Mouse (Mus musculus) C2C12 (cell line): ENCODE measurements at regions not wholly inside any gene's neighbourhood (a gene's known extent, or its start where the extent isn't known, plus 50 kb on each side); places are given as distances from the start of the nearest gene placed in this dataset.

ENCODE experiments used
- CEBPB ChIP-seq: IDR thresholded peaks from one replicate; pipeline ENCODE4 v1.6.1; 2011; ENCODE audit warnings: low read depth, mild to moderate bottlenecking, control low read depth, moderate library complexity
- CTCF ChIP-seq: IDR thresholded peaks from one replicate; pipeline ENCODE4 v1.5.1; 2011; ENCODE audit not compliant: control insufficient read depth, insufficient read depth, insufficient read length
- MYOG ChIP-seq: IDR thresholded peaks from one replicate; pipeline ENCODE4 v1.6.1; 2011; ENCODE audit not compliant: control insufficient read depth, insufficient read length; ENCODE audit errors: extremely low read depth
- USF1 ChIP-seq: IDR thresholded peaks from one replicate; pipeline ENCODE4 v1.6.1; 2011; ENCODE audit warnings: low read depth, mild to moderate bottlenecking, control low read depth, moderate library complexity

DNA sequence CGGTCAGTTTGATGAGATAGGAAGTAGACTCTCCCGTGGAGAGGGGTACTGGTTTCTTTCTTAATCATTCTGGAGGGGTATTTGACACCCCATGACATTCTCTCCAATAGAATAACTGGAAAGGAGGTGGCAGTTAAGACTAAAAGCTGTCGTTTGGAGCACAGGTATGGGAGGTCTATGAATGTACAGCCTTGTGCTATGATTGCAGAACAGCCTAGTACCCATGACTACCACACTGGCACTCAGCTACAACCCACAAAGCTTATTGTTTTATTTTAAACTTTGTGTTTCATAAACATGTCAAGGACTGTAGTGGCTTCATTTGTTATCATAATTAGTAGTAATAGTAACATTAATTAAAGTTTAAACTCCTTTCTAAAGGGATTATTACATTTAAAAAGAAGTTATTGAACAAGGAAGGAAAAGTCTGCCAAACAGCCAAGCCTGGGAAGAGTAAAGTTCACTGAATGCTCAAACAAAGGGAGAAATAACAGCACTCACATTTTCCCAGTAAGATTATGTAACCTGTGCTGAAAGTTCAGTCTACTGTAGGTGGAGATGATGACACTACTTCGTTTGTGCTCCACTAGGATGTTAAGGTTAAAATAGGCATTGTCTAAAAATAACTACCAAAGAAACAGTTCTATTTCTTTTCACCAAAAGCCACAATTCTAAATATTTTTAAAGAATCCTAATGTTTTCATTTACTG, 295.2 kb downstream of the Pcsk1 start:
- TF ChIP-seq CTCF (no peak), MYOG (no peak), CEBPB (no peak), USF1 (no peak)
